Mouse (Mus musculus) embryonic facial prominence, embryonic 14.5 days (tissue): ENCODE measurements around the gene Apbb2. TPM values are rescaled to one million over a fixed set of nuclear protein-coding genes. Genes with fewer than 3 reads are reported as not detected.
A peak's percentile ranks its signal among the peaks of the same experiment; 100 is the strongest.

Experiments
- ATAC-seq: fragments of 200-750 bp; cut with Nextera tagmentation; 2 replicates; pipeline ENCODE4 v1.8.0; 2017; ENCODE audit warnings: low read depth, moderate number of reproducible peaks, moderate TSS enrichment
- DNase-seq: peaks from one replicate; pipeline ENCODE4 v3.0.0-alpha.2; 2015; ENCODE audit warnings: low spot score
- H3K27ac ChIP-seq: fragments of 300-500 bp; sonication (generic); replicated peaks from 2 replicates; pipeline ENCODE4 v1.5.1; 2014; ENCODE audit warnings: low read depth, mild to moderate bottlenecking, low read length, moderate library complexity
- H3K27me3 ChIP-seq: fragments of 300-500 bp; sonication (generic); replicated peaks from 2 replicates; pipeline ENCODE4 v1.6.1; 2014; ENCODE audit warnings: low read length; ENCODE audit not compliant: control insufficient read depth, insufficient read depth
- H3K36me3 ChIP-seq: fragments of 300-500 bp; sonication (generic); 2 replicates; pipeline ENCODE4 v1.6.1; 2014; ENCODE audit warnings: low read length, mixed read lengths; ENCODE audit not compliant: control insufficient read depth, insufficient read depth
- H3K4me1 ChIP-seq: fragments of 300-500 bp; sonication (generic); 2 replicates; pipeline ENCODE4 v1.6.1; 2014; ENCODE audit warnings: antibody characterized with exemption, low read length; ENCODE audit not compliant: control insufficient read depth, insufficient read depth
- H3K4me2 ChIP-seq: fragments of 300-500 bp; sonication (generic); 2 replicates; pipeline ENCODE4 v1.6.1; 2014; ENCODE audit warnings: low read depth, mild to moderate bottlenecking, low read length, moderate library complexity, mixed read lengths
- H3K4me3 ChIP-seq: fragments of 300-500 bp; sonication (generic); 2 replicates; pipeline ENCODE4 v1.5.1; 2014; ENCODE audit warnings: low read depth, mild to moderate bottlenecking, low read length
- H3K9ac ChIP-seq: fragments of 300-500 bp; sonication (generic); 2 replicates; pipeline ENCODE4 v1.6.1; 2014; ENCODE audit warnings: low read depth, mild to moderate bottlenecking, low read length, moderate library complexity, mixed read lengths
- H3K9me3 ChIP-seq: fragments of 300-500 bp; sonication (generic); 2 replicates; pipeline ENCODE4 v1.6.1; 2016; ENCODE audit warnings: low read length; ENCODE audit not compliant: control insufficient read depth
- WGBS: fragments of 180-500 bp; shearing (Covaris S2); extraction: QIAGEN DNeasy Blood & Tissue Kit; methylation state at CpG from one replicate; pipeline ENCODE4 v1.1.7; 2014; 5-methylcytosine and 5-hydroxymethylcytosine counted together
- polyA plus RNA-seq: library from polyadenylated mRNA; unstranded; fragments of >200 nt; fragmentation: Nextera tagmentation; extraction: Ambion mirVana; gene quantifications from 2 replicates; pipeline ENCODE4 v1.2.1, GENCODE M21; 2014

Apbb2 gene
- polyA plus RNA-seq, 1 experiment from 2014 or later: 39.8 TPM

GRCm38 (mm10) chr5:66541385-66541784, 77.2 kb downstream of the Apbb2 start:
- ATAC-seq: no peak
- Histone ChIP-seq H3K27me3 (no peaks in the 10 kb centered on the region), H3K4me1 (peaks cover 59% of the 10 kb centered on the region), H3K27ac (no peak overlapping the region), H3K4me2 (no peak overlapping the region), H3K9me3 (no peaks in the 10 kb centered on the region), H3K9ac (no peak overlapping the region), H3K4me3 (no peak overlapping the region), H3K36me3 (no peaks in the 10 kb centered on the region)
- no peak for DNase-seq
- WGBS: 70% methylated on average over 4 of the region's 4 CpGs

- Histone ChIP-seq H3K4me1 (peaks cover 54% of the 10 kb centered on the region), H3K9me3 (no peaks in the 10 kb centered on the region), H3K27ac (no peak overlapping the region), H3K27me3 (no peaks in the 10 kb centered on the region), H3K4me2 (no peak overlapping the region), H3K36me3 (no peaks in the 10 kb centered on the region), H3K4me3 (no peak overlapping the region), H3K9ac (no peak overlapping the region)
- ATAC-seq (no peak), DNase-seq (no peak)
- WGBS: 97% methylated on average over 4 of the region's 4 CpGs
Measured at GRCm38 (mm10) chr5:66540246-66540645, 78.3 kb downstream of the Apbb2 start.

GRCm38 (mm10) chr5:66537811-66538210, 80.8 kb downstream of the Apbb2 start:
- 66% methylated on average over 7 of the region's 7 CpGs for WGBS
- H3K9me3 ChIP-seq: no peaks in the 10 kb centered on the region
- no peak overlapping the region for H3K27ac ChIP-seq
- ATAC-seq (no peak), DNase-seq (no peak)
- H3K4me1 ChIP-seq: peaks cover 38% of the 10 kb centered on the region
- no peak overlapping the region for H3K4me2 ChIP-seq
- H3K9ac ChIP-seq: no peak overlapping the region
- H3K4me3 ChIP-seq: no peak overlapping the region
- H3K36me3 ChIP-seq: no peaks in the 10 kb centered on the region
- H3K27me3 ChIP-seq: no peaks in the 10 kb centered on the region

GRCm38 (mm10) chr5:66536696-66537358, 81.8 kb downstream of the Apbb2 start:
- Histone ChIP-seq H3K4me3 (no peak overlapping the region), H3K9me3 (no peaks in the 10 kb centered on the region), H3K4me2 (no peak overlapping the region), H3K9ac (no peak overlapping the region), H3K36me3 (no peaks in the 10 kb centered on the region), H3K27me3 (no peaks in the 10 kb centered on the region), H3K4me1 (peaks cover 41% of the 10 kb centered on the region), H3K27ac (no peak overlapping the region; the same call in 1 of the 2 replicates)
- WGBS: 42% methylated on average over 8 of the region's 8 CpGs
- ATAC-seq: no peak
- no peak for DNase-seq

GRCm38 (mm10) chr5:66535566-66536236, 82.9 kb downstream of the Apbb2 start:
- Histone ChIP-seq H3K4me2 (no peak overlapping the region), H3K27ac (no peak overlapping the region), H3K27me3 (no peaks in the 10 kb centered on the region), H3K36me3 (no peaks in the 10 kb centered on the region), H3K4me1 (peaks cover 38% of the 10 kb centered on the region), H3K9ac (no peak overlapping the region), H3K4me3 (no peak overlapping the region), H3K9me3 (no peaks in the 10 kb centered on the region)
- 42% methylated on average over 9 of the region's 9 CpGs for WGBS
- no peak for ATAC-seq
- no peak for DNase-seq

- Histone ChIP-seq H3K9me3 (no peaks in the 10 kb centered on the region), H3K4me1 (peaks cover 40% of the 10 kb centered on the region), H3K27ac (0 out of 2 replicates have a peak overlapping the region, but pooled peaks have one; percentile 49), H3K36me3 (no peaks in the 10 kb centered on the region), H3K4me3 (no peak overlapping the region), H3K9ac (no peak overlapping the region), H3K27me3 (no peaks in the 10 kb centered on the region), H3K4me2 (no peak overlapping the region)
- DNase-seq (no peak), ATAC-seq (no peak)
- WGBS: 94% methylated on average over 14 of the region's 14 CpGs
Measured at GRCm38 (mm10) chr5:66533711-66534425, 84.7 kb downstream of the Apbb2 start.

GRCm38 (mm10) chr5:66532827-66533226, 85.8 kb downstream of the Apbb2 start:
- DNase-seq (peak; percentile 56), ATAC-seq (no peak)
- no peak overlapping the region for H3K4me3 ChIP-seq
- peaks cover 43% of the 10 kb centered on the region for H3K4me1 ChIP-seq
- no peaks in the 10 kb centered on the region for H3K27me3 ChIP-seq
- H3K4me2 ChIP-seq: no peak overlapping the region
- no peaks in the 10 kb centered on the region for H3K36me3 ChIP-seq
- peak overlapping the region; percentile 49 for H3K27ac ChIP-seq
- no peak overlapping the region for H3K9ac ChIP-seq
- 45% methylated on average over 6 of the region's 6 CpGs for WGBS
- H3K9me3 ChIP-seq: no peaks in the 10 kb centered on the region

GRCm38 (mm10) chr5:66530361-66530760, 88.2 kb downstream of the Apbb2 start:
- peaks cover 47% of the 10 kb centered on the region for H3K4me1 ChIP-seq
- no peak overlapping the region for H3K4me3 ChIP-seq
- no peak overlapping the region for H3K4me2 ChIP-seq
- H3K36me3 ChIP-seq: no peaks in the 10 kb centered on the region
- no peak overlapping the region for H3K27ac ChIP-seq
- ATAC-seq (no peak), DNase-seq (no peak)
- no peaks in the 10 kb centered on the region for H3K9me3 ChIP-seq
- 91% methylated on average over 4 of the region's 4 CpGs for WGBS
- H3K27me3 ChIP-seq: no peaks in the 10 kb centered on the region
- H3K9ac ChIP-seq: no peak overlapping the region
